Mouse (Mus musculus) ES-E14 (cell line): ENCODE measurements around the gene C530025M09Rik. TPM values are rescaled to one million over a fixed set of nuclear protein-coding genes. Genes with fewer than 3 reads are reported as not detected.

Experiments used
- DNase-seq: peaks from one replicate; pipeline ENCODE4 v3.0.0-alpha.2; 2013; ENCODE audit warnings: low read depth, low spot score
- H3K27ac ChIP-seq: 2 replicates; pipeline ENCODE4 v1.5.1; 2012; ENCODE audit warnings: low read depth, mild to moderate bottlenecking, low read length, moderate library complexity, mixed read lengths; ENCODE audit not compliant: poor library complexity, insufficient read depth, severe bottlenecking
- H3K36me3 ChIP-seq: 2 replicates; pipeline ENCODE4 v1.6.1; 2012; ENCODE audit warnings: mild to moderate bottlenecking, low read length, moderate library complexity, mixed read lengths; ENCODE audit not compliant: control insufficient read depth, poor library complexity, insufficient read depth, severe bottlenecking
- H3K4me1 ChIP-seq, 2 experiments: fragments of 150-350 bp in 1 of 2; sonication (generic) in 1 of 2; 2 replicates each; pipeline ENCODE4 v1.6.1; 2012; ENCODE audit warnings: low read length in 2 of 2, mild to moderate bottlenecking in 1 of 2, mixed read lengths in 1 of 2; ENCODE audit not compliant: control insufficient read depth in 2 of 2, insufficient read depth in 2 of 2, poor library complexity in 1 of 2
- H3K4me3 ChIP-seq, 2 experiments: fragments of 150-350 bp in 1 of 2; sonication (generic) in 1 of 2; 2 replicates each; pipeline ENCODE4 v1.5.1; 2012; ENCODE audit warnings: low read length in 2 of 2, low read depth in 1 of 2, mild to moderate bottlenecking in 1 of 2, mixed read lengths in 1 of 2; ENCODE audit not compliant: insufficient read depth in 1 of 2, poor library complexity in 1 of 2, severe bottlenecking in 1 of 2
- H3K9ac ChIP-seq: 2 replicates; pipeline ENCODE4 v1.6.1; 2012; ENCODE audit warnings: low read depth, mild to moderate bottlenecking, low read length, mixed read lengths; ENCODE audit not compliant: poor library complexity, insufficient read depth, severe bottlenecking
- H3K9me3 ChIP-seq: fragments of 150-350 bp; sonication (generic); 2 replicates; pipeline ENCODE4 v1.6.1; 2012; ENCODE audit warnings: low read depth, mild to moderate bottlenecking, low read length; ENCODE audit not compliant: control insufficient read depth, insufficient read depth
- CHD2 ChIP-seq: IDR thresholded peaks from 2 replicates; pipeline ENCODE4 v1.6.1; 2014; ENCODE audit warnings: mild to moderate bottlenecking, low read depth, low read length, inconsistent platforms
- HCFC1 ChIP-seq: IDR thresholded peaks from 2 replicates; pipeline ENCODE4 v1.6.1; 2012; ENCODE audit warnings: low read length, inconsistent platforms, borderline replicate concordance; ENCODE audit not compliant: insufficient read depth
- MAFK ChIP-seq: IDR thresholded peaks from 2 replicates; pipeline ENCODE4 v1.6.1; 2014; ENCODE audit warnings: mild to moderate bottlenecking, low read depth, low read length, inconsistent platforms; ENCODE audit not compliant: insufficient read depth
- ZC3H11A ChIP-seq: IDR thresholded peaks from 2 replicates; pipeline ENCODE4 v1.6.1; 2012; ENCODE audit warnings: low read depth, mild to moderate bottlenecking, inconsistent platforms, low read length, borderline replicate concordance
- ZNF384 ChIP-seq: IDR thresholded peaks from 2 replicates; pipeline ENCODE4 v1.6.1; 2012; ENCODE audit warnings: low read depth, low read length, inconsistent platforms
- in situ Hi-C, 2 experiments: fragments of 600-800 bp; cut with MboI; formaldehyde crosslinking; loops; one replicate each; pipeline ENCODE4 v1.15.1; 2025; ENCODE audit warnings: low sequenced_read_pairs in 2 of 2, inconsistent platforms in 1 of 2; ENCODE audit not compliant: unreplicated experiment in 2 of 2
- total RNA-seq: library from RNA; depleted of rRNA; stranded (reverse); fragments of 300-350 nt; gene quantifications from 2 replicates; pipeline ENCODE4 v1.2.3, GENCODE M21; 2012; rRNA removed

The C530025M09Rik gene
- not detected in 2 replicates for total RNA-seq

DNA sequence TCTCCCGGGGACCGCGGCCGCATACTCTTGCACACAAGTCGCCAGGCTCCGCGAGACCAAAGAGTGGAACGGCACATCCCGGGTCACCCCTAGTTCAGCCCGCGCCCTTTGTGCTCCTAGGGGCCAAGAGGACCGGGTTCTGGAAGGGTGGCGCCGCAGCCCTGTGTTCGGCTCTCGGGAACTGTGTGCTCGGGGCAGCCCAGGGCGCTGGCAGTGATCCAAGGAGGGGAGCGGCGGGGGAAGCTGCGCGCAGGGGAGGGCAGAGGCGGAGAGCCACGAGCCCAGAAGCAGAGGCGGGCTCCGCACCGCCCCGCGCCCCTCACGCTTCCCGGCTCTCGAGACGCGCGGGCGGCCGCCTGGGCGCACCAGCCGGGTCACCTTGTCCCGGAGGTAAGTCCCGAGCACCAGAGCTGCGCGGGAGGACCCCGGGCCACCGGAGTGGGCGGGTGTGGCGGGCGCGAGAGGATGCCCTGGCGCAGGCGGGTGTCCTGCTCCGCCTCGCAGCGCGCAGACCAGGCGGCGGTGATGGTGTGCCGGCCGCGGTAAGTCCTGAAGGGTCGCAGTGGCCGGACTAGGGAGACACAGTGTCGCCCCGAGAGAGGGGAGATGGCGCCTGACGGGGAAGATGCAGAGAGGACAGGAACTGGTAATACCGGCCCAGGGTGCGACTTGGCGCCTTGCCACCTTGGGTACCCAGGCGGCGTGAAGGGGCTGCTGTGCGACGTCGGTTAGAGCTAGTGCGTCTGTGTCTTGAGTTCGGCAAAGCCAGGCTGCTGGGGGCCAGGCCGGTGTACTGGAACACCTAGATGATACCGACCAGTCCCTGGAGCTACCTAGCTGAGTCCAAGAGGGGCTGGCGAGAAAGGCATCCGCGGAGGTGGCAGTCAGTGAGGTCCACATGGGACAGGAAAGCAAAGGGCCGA is at the start of gene C530025M09Rik:
TSS of gene C530025M09Rik (minus strand) at position 678 of the 923 bp plus-strand sequence.
- DNase-seq, result peak; percentile 40
- in situ Hi-C loops, result no loop called here
- TF ChIP-seq CHD2, result no peak
- no peak; the same call in 1 of the 2 replicates for TF ChIP-seq HCFC1
- TF ChIP-seq ZNF384, result no peak
- Histone ChIP-seq H3K27ac (no peak within 1 kb of the TSS), H3K36me3 (no peaks in the 10 kb centered on the region), H3K9me3 (no peaks in the 10 kb centered on the region), H3K4me1 (peaks cover 0 to 8% of the 10 kb centered on the region in 2 experiments; a peak in 2 of 4 replicates), H3K9ac (peak within 1 kb of the TSS; percentile 70), H3K4me3 (peak within 1 kb of the TSS; percentile 78 to 84)

DNA sequence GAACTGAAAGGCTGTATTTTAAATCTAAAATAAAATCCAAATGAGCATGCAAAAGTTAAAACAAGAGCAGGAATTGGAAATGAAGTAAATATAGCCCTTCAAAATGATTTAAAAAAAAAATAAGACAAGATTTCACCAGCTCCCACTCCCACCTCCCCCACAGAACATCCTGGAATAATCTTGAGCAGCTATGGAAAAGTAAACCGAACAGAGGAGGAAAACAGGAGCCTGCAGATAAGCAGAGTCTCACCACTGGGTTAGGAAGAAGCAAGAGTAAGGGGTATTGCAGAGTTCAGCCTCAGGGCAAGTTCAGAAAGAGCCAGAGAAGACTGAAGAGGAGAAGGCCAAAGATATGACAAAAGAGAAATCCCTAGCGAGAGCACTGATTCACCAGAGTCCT is 46.9 kb upstream of the C530025M09Rik start:
- DNase-seq, result no peak
- H3K4me3 ChIP-seq, result no peak overlapping the region
- H3K9me3 ChIP-seq, result no peaks in the 10 kb centered on the region
- peak; percentile 8; the same call in 1 of the 2 replicates for TF ChIP-seq ZC3H11A
- no peak for TF ChIP-seq HCFC1
- H3K36me3 ChIP-seq, result no peaks in the 10 kb centered on the region
- peaks cover 0 to 2% of the 10 kb centered on the region in 2 experiments; a peak in 1 of 4 replicates for H3K4me1 ChIP-seq
- no peak overlapping the region for H3K27ac ChIP-seq
- in situ Hi-C loops, result no loop called here
- H3K9ac ChIP-seq, result no peak overlapping the region

DNA sequence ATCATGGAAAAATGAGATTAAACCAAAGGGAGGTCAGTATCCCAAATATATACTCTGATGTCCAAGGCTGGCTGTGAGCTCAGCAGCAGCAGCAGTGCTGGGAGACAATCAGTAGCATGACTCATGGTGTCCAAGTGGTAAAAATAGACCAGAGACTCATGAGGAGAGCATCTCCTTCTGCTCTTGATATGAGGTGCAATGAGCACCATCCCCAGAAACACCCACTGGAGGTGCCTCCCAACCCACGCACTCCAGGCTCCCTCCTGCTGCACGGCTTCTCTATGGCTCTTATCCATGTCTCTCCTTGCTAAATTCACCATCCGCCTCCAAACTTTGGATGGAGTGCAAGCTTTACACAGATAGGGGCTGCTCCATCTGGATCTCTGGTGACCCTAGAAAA is 42.3 kb upstream of the C530025M09Rik start:
- DNase-seq, result no peak
- H3K27ac ChIP-seq, result no peak overlapping the region
- no peaks in the 10 kb centered on the region for H3K36me3 ChIP-seq
- H3K4me1 ChIP-seq, result peaks cover 0 to 2% of the 10 kb centered on the region in 2 experiments; a peak in 1 of 4 replicates
- TF ChIP-seq HCFC1, result no peak
- TF ChIP-seq ZNF384, result no peak
- TF ChIP-seq MAFK, result no peak
- no peak for TF ChIP-seq ZC3H11A
- no peak for TF ChIP-seq CHD2
- in situ Hi-C loops, result no loop called here
- H3K9me3 ChIP-seq, result no peaks in the 10 kb centered on the region
- H3K4me3 ChIP-seq, result no peak overlapping the region
- H3K9ac ChIP-seq, result no peak overlapping the region

- Histone ChIP-seq H3K4me1 (peaks cover 0 to 2% of the 10 kb centered on the region in 2 experiments; a peak in 1 of 4 replicates), H3K9ac (no peak overlapping the region), H3K27ac (no peak overlapping the region), H3K9me3 (no peaks in the 10 kb centered on the region), H3K36me3 (no peaks in the 10 kb centered on the region), H3K4me3 (no peak overlapping the region)
- no peak for TF ChIP-seq ZC3H11A
- no peak for TF ChIP-seq ZNF384
- TF ChIP-seq HCFC1, result no peak
- TF ChIP-seq MAFK, result no peak
- no peak for TF ChIP-seq CHD2
- in situ Hi-C loops, result no loop called here
- DNase-seq, result no peak
Observed at GRCm38 (mm10) chr2:149872496-149872895, 41.5 kb upstream of the C530025M09Rik start.
